Mouse (Mus musculus) MEL (cell line): ENCODE data around the gene Dok4. TPM values are rescaled to one million over a fixed set of nuclear protein-coding genes. Genes with fewer than 3 reads are reported as not detected.

Experiments used
- DNase-seq: peaks from one replicate; pipeline ENCODE4 v3.0.0; 2011; ENCODE audit warnings: low read depth, low spot score
- H3K27ac ChIP-seq: 2 replicates; pipeline ENCODE4 v1.5.1; 2012; ENCODE audit warnings: low read depth, mild to moderate bottlenecking, control low read depth, low read length, moderate library complexity; ENCODE audit not compliant: control insufficient read depth
- H3K27me3 ChIP-seq, 2 experiments: fragments of 150-350 bp in 1 of 2; sonication (generic) in 1 of 2; 2 replicates each; pipeline ENCODE4 v1.6.1; 2012; ENCODE audit warnings: low read length in 2 of 2, mild to moderate bottlenecking in 2 of 2, improper control_type of control experiment in 1 of 2, moderate library complexity in 1 of 2; ENCODE audit not compliant: insufficient read depth in 2 of 2, control insufficient read depth in 1 of 2
- H3K36me3 ChIP-seq, 2 experiments: 2 replicates each; pipeline ENCODE4 v1.6.1; 2012 to 2014; ENCODE audit warnings: low read length in 2 of 2, improper control_type of control experiment in 1 of 2, inconsistent platforms in 1 of 2, mild to moderate bottlenecking in 1 of 2; ENCODE audit not compliant: insufficient read depth in 2 of 2, control insufficient read depth in 1 of 2
- H3K4me1 ChIP-seq, 2 experiments: fragments of 150-350 bp in 1 of 2; sonication (generic) in 1 of 2; 2 replicates each; pipeline ENCODE4 v1.6.1; 2012; ENCODE audit warnings: low read length in 2 of 2, improper control_type of control experiment in 1 of 2, mild to moderate bottlenecking in 1 of 2; ENCODE audit not compliant: insufficient read depth in 2 of 2, control insufficient read depth in 1 of 2
- H3K4me3 ChIP-seq, 2 experiments: fragments of 150-350 bp in 1 of 2; sonication (generic) in 1 of 2; 2 replicates each; pipeline ENCODE4 v1.5.1; 2012; ENCODE audit warnings: low read depth in 2 of 2, low read length in 2 of 2, mild to moderate bottlenecking in 2 of 2, moderate library complexity in 2 of 2, control low read depth in 1 of 2, improper control_type of control experiment in 1 of 2; ENCODE audit not compliant: control insufficient read depth in 1 of 2, insufficient read depth in 1 of 2
- H3K79me2 ChIP-seq: 2 replicates; pipeline ENCODE4 v1.6.1; 2012; ENCODE audit warnings: mild to moderate bottlenecking, low read length, moderate library complexity; ENCODE audit not compliant: control insufficient read depth, poor library complexity, insufficient read depth
- H3K9ac ChIP-seq: 2 replicates; pipeline ENCODE4 v1.6.1; 2012; ENCODE audit warnings: low read depth, mild to moderate bottlenecking, control low read depth, low read length, moderate library complexity; ENCODE audit not compliant: control insufficient read depth, poor library complexity, severe bottlenecking
- H3K9me3 ChIP-seq: fragments of 150-350 bp; sonication (generic); replicated peaks from 2 replicates; pipeline ENCODE4 v1.6.1; 2012; ENCODE audit warnings: mild to moderate bottlenecking, low read length, improper control_type of control experiment, moderate library complexity; ENCODE audit not compliant: insufficient read depth
- CHD1 ChIP-seq: IDR thresholded peaks from 2 replicates; pipeline ENCODE4 v1.6.1; 2012; ENCODE audit warnings: low read depth, mild to moderate bottlenecking, inconsistent platforms, low read length, improper control_type of control experiment
- CHD2 ChIP-seq: IDR thresholded peaks from 2 replicates; pipeline ENCODE4 v1.6.1; 2011; ENCODE audit warnings: low read length, improper control_type of control experiment
- ETS1 ChIP-seq: IDR thresholded peaks from 2 replicates; pipeline ENCODE4 v1.6.1; 2012; ENCODE audit warnings: low read depth, mild to moderate bottlenecking, inconsistent platforms, low read length, improper control_type of control experiment, moderate library complexity
- GABPA ChIP-seq: IDR thresholded peaks from 2 replicates; pipeline ENCODE4 v1.6.1; 2012; ENCODE audit warnings: low read depth, mild to moderate bottlenecking, inconsistent platforms, low read length, improper control_type of control experiment, moderate library complexity
- HCFC1 ChIP-seq: IDR thresholded peaks from 2 replicates; pipeline ENCODE4 v1.6.1; 2012; ENCODE audit warnings: low read depth, mild to moderate bottlenecking, inconsistent platforms, low read length, improper control_type of control experiment, moderate library complexity
- JUND ChIP-seq: IDR thresholded peaks from 2 replicates; pipeline ENCODE4 v1.6.1; 2011; ENCODE audit warnings: low read depth, mild to moderate bottlenecking, improper control_type of control experiment, low read length
- KAT2A ChIP-seq: conservative IDR thresholded peaks from 2 replicates; pipeline ENCODE4 v1.6.1; 2012; ENCODE audit warnings: low read depth, low read length, improper control_type of control experiment, inconsistent platforms
- MAFK ChIP-seq: IDR thresholded peaks from 2 replicates; pipeline ENCODE4 v1.6.1; 2011; ENCODE audit warnings: low read depth, mild to moderate bottlenecking, low read length, improper control_type of control experiment, borderline replicate concordance
- MAZ ChIP-seq: IDR thresholded peaks from 2 replicates; pipeline ENCODE4 v1.6.1; 2012; ENCODE audit warnings: low read depth, mild to moderate bottlenecking, inconsistent platforms, low read length, improper control_type of control experiment
- MEF2A ChIP-seq: IDR thresholded peaks from 2 replicates; pipeline ENCODE4 v1.6.1; 2014; ENCODE audit warnings: low read depth, mild to moderate bottlenecking, inconsistent platforms, low read length, improper control_type of control experiment; ENCODE audit not compliant: poor library complexity, insufficient replicate concordance, severe bottlenecking; ENCODE audit errors: extremely low read depth
- MXI1 ChIP-seq: IDR thresholded peaks from 2 replicates; pipeline ENCODE4 v1.6.1; 2011; ENCODE audit warnings: mild to moderate bottlenecking, low read depth, low read length, improper control_type of control experiment
- NELFE ChIP-seq: IDR thresholded peaks from 2 replicates; pipeline ENCODE4 v1.6.1; 2011; ENCODE audit warnings: low read depth, low read length, improper control_type of control experiment
- POLR2A ChIP-seq, 2 experiments: IDR thresholded peaks; 2 replicates each; pipeline ENCODE4 v1.6.1; 2011 to 2012; ENCODE audit warnings: low read length in 2 of 2, mild to moderate bottlenecking in 2 of 2, control low read depth in 1 of 2, improper control_type of control experiment in 1 of 2, low read depth in 1 of 2, moderate library complexity in 1 of 2; ENCODE audit not compliant: control insufficient read depth in 1 of 2, insufficient read depth in 1 of 2, poor library complexity in 1 of 2
- POLR2AphosphoS5 ChIP-seq: IDR thresholded peaks from 2 replicates; pipeline ENCODE4 v1.6.1; 2012; ENCODE audit warnings: low read depth, borderline replicate concordance, mild to moderate bottlenecking, inconsistent platforms, low read length, moderate library complexity, mixed read lengths
- RAD21 ChIP-seq: IDR thresholded peaks from 2 replicates; pipeline ENCODE4 v1.6.1; 2011; ENCODE audit warnings: mild to moderate bottlenecking, low read depth, low read length, improper control_type of control experiment
- SMC3 ChIP-seq: IDR thresholded peaks from 2 replicates; pipeline ENCODE4 v1.6.1; 2011; ENCODE audit warnings: low read depth, low read length, improper control_type of control experiment
- TCF12 ChIP-seq: IDR thresholded peaks from 2 replicates; pipeline ENCODE4 v1.6.1; 2014; ENCODE audit warnings: low read depth, mild to moderate bottlenecking, inconsistent platforms, low read length, improper control_type of control experiment, moderate library complexity
- USF1 ChIP-seq: IDR thresholded peaks from 2 replicates; pipeline ENCODE4 v1.6.1; 2014; ENCODE audit warnings: low read depth, mild to moderate bottlenecking, inconsistent platforms, low read length, improper control_type of control experiment, moderate library complexity
- ZKSCAN1 ChIP-seq: IDR thresholded peaks from 2 replicates; pipeline ENCODE4 v1.6.1; 2012; ENCODE audit warnings: low read depth, mild to moderate bottlenecking, inconsistent platforms, low read length, improper control_type of control experiment, moderate library complexity
- ZNF384 ChIP-seq: IDR thresholded peaks from 2 replicates; pipeline ENCODE4 v1.6.1; 2012; ENCODE audit warnings: low read depth, mild to moderate bottlenecking, inconsistent platforms, low read length, improper control_type of control experiment
- polyA plus RNA-seq, 2 experiments: library from polyadenylated mRNA; stranded (reverse) in 1 of 2; unstranded in 1 of 2; fragments of >175 nt in 1 of 2; fragments of >200 nt in 1 of 2; gene quantifications; 2 replicates each; pipeline versions ENCODE4 v1.2.1 to v1.2.4; 2012; ENCODE audit warnings: low replicate concordance in 2 of 2, low read depth in 1 of 2; ENCODE audit not compliant: insufficient read length in 2 of 2, insufficient read depth in 1 of 2, missing spikeins in 1 of 2
- total RNA-seq: library from RNA; depleted of rRNA; stranded (reverse); fragments of 300-350 nt; gene quantifications from 2 replicates; pipeline ENCODE4 v1.2.3, GENCODE M21; 2012

The Dok4 gene
- total and polyA plus RNA-seq, 3 experiments = 1.5 to 3.2 TPM; not detected in 1

GRCm38 (mm10) chr8:94820553-94820952 is 55.6 kb downstream of the Dok4 start:
- Histone ChIP-seq H3K9ac (no peak overlapping the region), H3K27ac (no peak overlapping the region), H3K79me2 (no peaks in the 10 kb centered on the region), H3K4me1 (no peaks in the 10 kb centered on the region), H3K27me3 (no peaks in the 10 kb centered on the region), H3K36me3 (peaks cover 0 to 11% of the 10 kb centered on the region in 2 experiments; a peak in 2 of 4 replicates), H3K9me3 (no peaks in the 10 kb centered on the region), H3K4me3 (no peak overlapping the region)
- TF ChIP-seq MXI1 (no peak), GABPA (no peak), MAFK (no peak), CHD2 (no peak), POLR2AphosphoS5 (no peak), TCF12 (no peak), ZKSCAN1 (no peak), KAT2A (no peak), NELFE (no peak), POLR2A (IDR thresholded peaks at IDR 0.05; ENCODE audit: control insufficient read depth in 1 of 2, insufficient read depth in 1 of 2, low read depth in 1 of 2, low read length in 2 of 2, poor library complexity in 1 of 2) (no peak), SMC3 (no peak), JUND (no peak), ZNF384 (no peak), MEF2A (no peak), HCFC1 (no peak), CHD1 (no peak)
- no peak for DNase-seq

- Histone ChIP-seq H3K4me1 (no peaks in the 10 kb centered on the region), H3K27ac (no peak overlapping the region), H3K79me2 (no peaks in the 10 kb centered on the region), H3K36me3 (peaks cover 0 to 6% of the 10 kb centered on the region in 2 experiments; a peak in 1 of 4 replicates), H3K9me3 (no peaks in the 10 kb centered on the region), H3K9ac (no peak overlapping the region), H3K27me3 (no peaks in the 10 kb centered on the region), H3K4me3 (no peak overlapping the region)
- TF ChIP-seq ETS1 (no peak), KAT2A (no peak), RAD21 (no peak), ZNF384 (no peak), USF1 (no peak), MAZ (no peak)
- no peak for DNase-seq
Observed at GRCm38 (mm10) chr8:94819671-94820179, 56.4 kb downstream of the Dok4 start.
